Mouse (Mus musculus): Measurements from ENCODE around the gene Cnot6. TPM values are rescaled to one million over a fixed set of nuclear protein-coding genes. Genes with fewer than 3 reads are reported as not detected.

Cnot6 gene
- 160 TPM for polyA plus RNA-seq (2014; fragmentation: Illumina TruSeq; extraction: RNeasy Lipid Tissue Mini Kit (QIAGEN cat#74804); ENCODE audit: low replicate concordance)

DNA sequence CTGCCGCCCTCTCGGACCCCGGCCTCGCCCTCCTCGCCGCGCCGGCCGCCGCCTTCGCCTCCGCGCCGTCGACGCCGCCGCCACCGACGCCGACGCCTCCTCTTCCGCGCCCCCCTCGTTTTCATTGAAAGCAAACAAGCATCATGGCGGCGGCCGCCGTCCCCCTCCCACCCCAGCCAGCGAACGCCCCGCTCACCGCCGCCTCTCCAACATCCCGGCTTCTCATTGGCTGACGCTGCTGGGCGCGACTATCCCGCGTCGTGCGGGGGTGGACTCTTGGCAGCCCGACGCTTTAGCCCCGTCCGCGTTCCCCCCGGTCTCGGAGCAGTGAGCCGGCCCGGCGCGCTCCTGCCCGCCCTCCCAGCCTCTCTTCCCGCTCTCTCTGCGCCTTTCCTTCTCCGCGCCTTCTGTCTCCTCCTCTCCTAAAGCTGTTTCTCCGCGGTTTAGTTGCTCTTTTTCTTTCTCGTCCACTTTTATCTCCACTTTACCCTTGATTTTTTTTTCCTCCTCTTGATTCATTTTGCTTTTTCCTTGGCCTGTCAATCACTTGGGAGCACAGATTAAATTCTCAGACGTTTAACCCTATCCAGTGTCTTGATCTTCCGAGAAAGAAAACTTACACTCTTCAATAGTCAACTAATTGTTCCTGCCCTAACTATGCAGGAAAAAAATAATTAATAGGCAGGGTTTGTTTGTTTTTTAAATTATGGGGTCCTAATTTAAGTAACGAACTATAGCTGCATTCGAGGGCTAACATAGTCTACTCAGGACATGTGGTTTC, at the start of gene Cnot6:
Gene Cnot6 (minus strand): TSS at position 169 of the 781 bp plus-strand sequence.

DNA sequence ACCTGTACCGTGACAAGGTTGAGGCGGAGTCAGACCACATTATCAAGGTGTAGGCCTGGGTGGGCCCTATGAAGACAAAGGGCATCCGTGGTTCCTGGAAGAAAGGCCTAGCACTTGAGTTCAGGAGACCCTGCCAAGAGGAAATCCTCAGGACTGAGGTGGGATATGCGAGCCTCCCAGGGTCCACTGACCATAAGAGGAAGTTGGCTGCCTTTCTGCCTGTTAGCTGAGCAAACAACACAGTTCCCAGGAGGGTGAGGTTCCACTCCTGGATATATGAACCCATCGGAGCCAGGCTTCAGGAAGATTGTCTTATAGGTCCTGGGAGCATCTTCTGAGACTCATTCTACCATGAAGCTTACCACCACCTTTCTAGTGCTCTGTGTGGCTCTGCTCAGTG, 49.2 kb downstream of the Cnot6 start, which contains the start of gene Scgb3a1:
Gene Scgb3a1 (plus strand): TSS at position 301 of the 400 bp plus-strand sequence.

Other genes starting within 250 kb of the Cnot6 start
- not detected for gene Olfr1386, start 247.7 kb downstream of the Cnot6 start, polyA plus RNA-seq (2014; fragmentation: Illumina TruSeq; extraction: RNeasy Lipid Tissue Mini Kit (QIAGEN cat#74804); ENCODE audit: low replicate concordance)
- not detected for gene Olfr1385, start 223.7 kb downstream of the Cnot6 start, polyA plus RNA-seq (2014; fragmentation: Illumina TruSeq; extraction: RNeasy Lipid Tissue Mini Kit (QIAGEN cat#74804); ENCODE audit: low replicate concordance)
- not detected for gene Olfr1384, start 206.0 kb downstream of the Cnot6 start, polyA plus RNA-seq (2014; fragmentation: Illumina TruSeq; extraction: RNeasy Lipid Tissue Mini Kit (QIAGEN cat#74804); ENCODE audit: low replicate concordance)
- gene Olfr1383, start 193.1 kb downstream of the Cnot6 start, polyA plus RNA-seq (2014; fragmentation: Illumina TruSeq; extraction: RNeasy Lipid Tissue Mini Kit (QIAGEN cat#74804); ENCODE audit: low replicate concordance): not detected
- not detected for gene Olfr1382, start 184.5 kb downstream of the Cnot6 start, polyA plus RNA-seq (2014; fragmentation: Illumina TruSeq; extraction: RNeasy Lipid Tissue Mini Kit (QIAGEN cat#74804); ENCODE audit: low replicate concordance)
- gene Olfr1381, start 169.3 kb downstream of the Cnot6 start, polyA plus RNA-seq (2014; fragmentation: Illumina TruSeq; extraction: RNeasy Lipid Tissue Mini Kit (QIAGEN cat#74804); ENCODE audit: low replicate concordance): not detected
- not detected for gene Olfr1380, start 155.8 kb downstream of the Cnot6 start, polyA plus RNA-seq (2014; fragmentation: Illumina TruSeq; extraction: RNeasy Lipid Tissue Mini Kit (QIAGEN cat#74804); ENCODE audit: low replicate concordance)
- gene Flt4, start 103.5 kb downstream of the Cnot6 start, polyA plus RNA-seq (2014; fragmentation: Illumina TruSeq; extraction: RNeasy Lipid Tissue Mini Kit (QIAGEN cat#74804); ENCODE audit: low replicate concordance): 0.37 TPM
- not detected for gene Scgb3a1, start 49.1 kb downstream of the Cnot6 start, polyA plus RNA-seq (2014; fragmentation: Illumina TruSeq; extraction: RNeasy Lipid Tissue Mini Kit (QIAGEN cat#74804); ENCODE audit: low replicate concordance)
- gene Gfpt2, start 81.5 kb upstream of the Cnot6 start, polyA plus RNA-seq (2014; fragmentation: Illumina TruSeq; extraction: RNeasy Lipid Tissue Mini Kit (QIAGEN cat#74804); ENCODE audit: low replicate concordance): 0.19 TPM
- 79.3 TPM for gene Mapk9, start 134.0 kb upstream of the Cnot6 start, polyA plus RNA-seq (2014; fragmentation: Illumina TruSeq; extraction: RNeasy Lipid Tissue Mini Kit (QIAGEN cat#74804); ENCODE audit: low replicate concordance)
- gene Rasgef1c, start 189.1 kb upstream of the Cnot6 start, polyA plus RNA-seq (2014; fragmentation: Illumina TruSeq; extraction: RNeasy Lipid Tissue Mini Kit (QIAGEN cat#74804); ENCODE audit: low replicate concordance): not detected